Mouse (Mus musculus): ENCODE results near the gene Sumo3. TPM values are rescaled to one million over a fixed set of nuclear protein-coding genes. Genes with fewer than 3 reads are reported as not detected.

Gene Sumo3
- polyA plus RNA-seq, 1 experiment from 2014 or later: 170 TPM

DNA sequence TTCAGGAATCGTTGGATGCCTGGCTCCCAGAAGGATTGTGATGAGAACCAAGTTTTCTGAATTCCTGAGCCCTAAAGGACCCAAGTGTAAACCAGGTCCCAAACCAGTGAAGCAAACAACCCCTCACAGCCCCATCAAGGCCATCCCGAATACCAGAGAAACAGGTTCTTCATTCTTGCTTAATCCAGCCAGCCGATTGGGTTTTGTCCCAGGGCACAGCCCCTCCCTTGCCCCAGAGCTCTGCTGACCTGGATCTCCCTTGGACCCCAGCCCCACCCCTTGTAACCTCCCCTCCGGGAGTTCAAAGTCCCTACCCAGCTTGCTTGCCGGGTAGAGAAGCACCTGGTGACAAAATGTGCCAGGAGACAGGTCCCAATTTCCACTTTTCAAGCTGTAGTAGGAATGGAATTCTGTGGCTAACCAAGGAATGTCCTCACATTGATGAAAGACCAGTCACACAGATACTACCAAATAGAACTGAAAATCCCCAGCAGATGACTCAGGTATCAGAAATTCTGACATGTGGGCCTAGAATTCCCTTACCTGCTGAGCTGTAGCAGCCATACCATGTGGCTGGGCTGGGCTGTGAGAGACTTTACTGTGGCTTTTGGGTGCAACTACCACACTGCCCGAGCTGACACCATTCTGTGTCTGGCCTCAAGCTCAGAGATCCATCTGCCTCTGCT lies 35.8 kb upstream of the Sumo3 start:
- Histone ChIP-seq H3K4me2 (ENCODE audit: low read depth, low read length) (no peak overlapping the region), H3K4me3 (ENCODE audit: low read length) (no peak overlapping the region), H3K27me3 (ENCODE audit: control insufficient read depth, insufficient read depth, low read length) (no peaks in the 10 kb centered on the region), H3K36me3 (ENCODE audit: control insufficient read depth, insufficient read depth) (no peaks in the 10 kb centered on the region), H3K9ac (ENCODE audit: low read length) (no peak overlapping the region), H3K9me3 (replicated peaks; ENCODE audit: control insufficient read depth, low read length) (no peaks in the 10 kb centered on the region), H3K4me1 (ENCODE audit: control insufficient read depth, insufficient read depth, low read length) (no peaks in the 10 kb centered on the region), H3K27ac (ENCODE audit: low read length) (no peak overlapping the region)
- 40% methylated on average over 6 of the region's 6 CpGs for WGBS
- no peak for ATAC-seq (replicated peaks; ENCODE audit: extremely low read depth, insufficient read depth, low FRiP score)

DNA sequence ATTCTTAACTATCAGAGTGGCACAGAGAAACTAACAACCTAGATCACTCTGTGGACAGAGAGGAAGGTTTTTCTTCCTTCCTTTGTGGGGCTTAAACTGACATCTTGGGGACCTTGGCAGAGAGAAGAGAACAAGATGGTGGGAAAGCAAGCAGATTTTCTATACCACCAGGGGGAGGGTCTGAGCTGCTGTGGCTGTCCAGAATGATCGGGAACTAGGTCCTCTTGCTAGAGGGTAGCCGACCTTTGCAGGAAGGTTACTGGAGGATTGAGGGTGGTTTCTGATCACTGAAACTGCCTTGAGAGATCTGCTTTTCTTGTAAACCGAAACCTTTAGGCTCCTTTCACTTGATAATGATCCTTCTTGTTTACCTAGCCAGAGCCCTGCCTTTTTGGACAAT lies 33.7 kb upstream of the Sumo3 start:
- Histone ChIP-seq H3K9me3 (replicated peaks; ENCODE audit: control insufficient read depth, low read length) (no peaks in the 10 kb centered on the region), H3K9ac (ENCODE audit: low read length) (no peak overlapping the region), H3K36me3 (ENCODE audit: control insufficient read depth, insufficient read depth) (no peaks in the 10 kb centered on the region), H3K27ac (ENCODE audit: low read length) (no peak overlapping the region), H3K4me3 (ENCODE audit: low read length) (no peak overlapping the region), H3K4me1 (ENCODE audit: control insufficient read depth, insufficient read depth, low read length) (no peaks in the 10 kb centered on the region), H3K27me3 (ENCODE audit: control insufficient read depth, insufficient read depth, low read length) (no peaks in the 10 kb centered on the region), H3K4me2 (ENCODE audit: low read depth, low read length) (no peak overlapping the region)
- no peak for ATAC-seq (replicated peaks; ENCODE audit: extremely low read depth, insufficient read depth, low FRiP score)
- 15% methylated on average over 3 of the region's 3 CpGs for WGBS

GRCm38 (mm10) chr10:77573162-77573561 lies 32.7 kb upstream of the Sumo3 start:
- Histone ChIP-seq H3K9me3 (replicated peaks; ENCODE audit: control insufficient read depth, low read length) (no peaks in the 10 kb centered on the region), H3K27ac (ENCODE audit: low read length) (no peak overlapping the region), H3K4me2 (ENCODE audit: low read depth, low read length) (no peak overlapping the region), H3K4me3 (ENCODE audit: low read length) (no peak overlapping the region), H3K27me3 (ENCODE audit: control insufficient read depth, insufficient read depth, low read length) (no peaks in the 10 kb centered on the region), H3K9ac (ENCODE audit: low read length) (no peak overlapping the region), H3K4me1 (ENCODE audit: control insufficient read depth, insufficient read depth, low read length) (no peaks in the 10 kb centered on the region), H3K36me3 (ENCODE audit: control insufficient read depth, insufficient read depth) (no peaks in the 10 kb centered on the region)
- no peak for ATAC-seq (replicated peaks; ENCODE audit: extremely low read depth, insufficient read depth, low FRiP score)
- WGBS: 70% methylated on average over 1 of the region's 1 CpGs

- ATAC-seq (replicated peaks; ENCODE audit: extremely low read depth, insufficient read depth, low FRiP score): no peak
- Histone ChIP-seq H3K9ac (ENCODE audit: low read length) (no peak overlapping the region), H3K4me3 (ENCODE audit: low read length) (no peak overlapping the region), H3K9me3 (replicated peaks; ENCODE audit: control insufficient read depth, low read length) (no peaks in the 10 kb centered on the region), H3K27me3 (ENCODE audit: control insufficient read depth, insufficient read depth, low read length) (no peaks in the 10 kb centered on the region), H3K4me1 (ENCODE audit: control insufficient read depth, insufficient read depth, low read length) (peaks cover 26% of the 10 kb centered on the region), H3K36me3 (ENCODE audit: control insufficient read depth, insufficient read depth) (no peaks in the 10 kb centered on the region), H3K27ac (ENCODE audit: low read length) (peak overlapping the region; percentile 88), H3K4me2 (ENCODE audit: low read depth, low read length) (0 out of 2 replicates have a peak overlapping the region, but pooled peaks have one; percentile 91)
- 46% methylated on average over 10 of the region's 10 CpGs for WGBS
These were observed 25.6 kb upstream of the Sumo3 start for GRCm38 (mm10) chr10:77580027-77580920.

DNA sequence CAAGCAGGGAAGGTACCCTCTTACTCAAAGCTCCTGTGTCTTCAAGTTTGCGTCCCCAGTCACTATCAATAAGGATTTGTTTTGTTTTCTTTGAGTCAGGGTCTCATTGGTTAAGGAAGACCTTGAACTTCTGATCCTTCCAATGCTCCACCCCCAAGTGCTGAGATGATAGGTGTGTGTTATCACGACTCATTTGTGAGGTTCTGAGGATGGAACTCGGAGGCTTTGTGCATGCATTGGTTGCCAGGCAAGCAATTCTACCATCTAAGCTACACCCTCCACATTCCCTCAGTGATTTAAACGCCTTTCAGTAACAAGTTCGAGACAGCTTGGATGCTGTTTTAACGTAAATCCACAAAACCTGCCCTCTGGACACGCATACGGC lies 24.9 kb upstream of the Sumo3 start:
- Histone ChIP-seq H3K27me3 (ENCODE audit: control insufficient read depth, insufficient read depth, low read length) (no peaks in the 10 kb centered on the region), H3K4me2 (ENCODE audit: low read depth, low read length) (peak overlapping the region; percentile 91)
- 4% methylated on average over 8 of the region's 8 CpGs for WGBS

GRCm38 (mm10) chr10:77581408-77582284 lies 24.3 kb upstream of the Sumo3 start, which contains the start of gene Pttg1ip:
TSS of gene Pttg1ip (plus strand) at chr10:77581720.
- no peaks in the 10 kb centered on the region for H3K9me3 ChIP-seq (replicated peaks; ENCODE audit: control insufficient read depth, low read length)
- H3K27ac ChIP-seq (ENCODE audit: low read length): peak within 1 kb of the TSS; percentile 97
- H3K27me3 ChIP-seq (ENCODE audit: control insufficient read depth, insufficient read depth, low read length): no peaks in the 10 kb centered on the region
- peak; percentile 97 for ATAC-seq (replicated peaks; ENCODE audit: extremely low read depth, insufficient read depth, low FRiP score)
- H3K4me2 ChIP-seq (ENCODE audit: low read depth, low read length): peak within 1 kb of the TSS; percentile 91
- peak within 1 kb of the TSS; percentile 94 for H3K9ac ChIP-seq (ENCODE audit: low read length)
- peaks cover 31% of the 10 kb centered on the region for H3K4me1 ChIP-seq (ENCODE audit: control insufficient read depth, insufficient read depth, low read length)
- no peaks in the 10 kb centered on the region for H3K36me3 ChIP-seq (ENCODE audit: control insufficient read depth, insufficient read depth)
- peak within 1 kb of the TSS; percentile 93 for H3K4me3 ChIP-seq (ENCODE audit: low read length)
- WGBS: under 1% methylated on average over 64 of the region's 64 CpGs

More for the DNA sequence above, 24.9 kb upstream of the Sumo3 start:
- Histone ChIP-seq H3K27ac (ENCODE audit: low read length) (peak overlapping the region; percentile 88), H3K36me3 (ENCODE audit: control insufficient read depth, insufficient read depth) (no peaks in the 10 kb centered on the region), H3K4me3 (ENCODE audit: low read length) (peak overlapping the region; percentile 93), H3K9me3 (replicated peaks; ENCODE audit: control insufficient read depth, low read length) (no peaks in the 10 kb centered on the region), H3K9ac (ENCODE audit: low read length) (peak overlapping the region; percentile 78), H3K4me1 (ENCODE audit: control insufficient read depth, insufficient read depth, low read length) (peaks cover 28% of the 10 kb centered on the region)
- no peak for ATAC-seq (replicated peaks; ENCODE audit: extremely low read depth, insufficient read depth, low FRiP score)

DNA sequence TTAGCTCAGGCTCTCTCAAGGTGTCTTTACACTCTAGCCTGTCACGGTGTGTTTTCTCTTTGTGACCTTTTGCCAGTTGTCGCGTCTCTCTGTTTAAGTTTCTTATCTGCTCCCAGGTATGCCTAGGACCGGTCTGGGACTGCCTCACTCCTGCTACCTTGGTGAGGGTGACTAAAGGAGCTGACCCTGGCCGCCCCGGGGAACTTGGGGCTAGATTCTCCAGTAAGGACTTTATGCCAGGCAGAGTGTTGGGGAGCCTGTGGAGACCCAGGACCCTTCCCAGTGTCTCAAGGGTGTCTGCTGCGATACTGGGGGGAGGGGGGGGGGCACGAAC lies 23.6 kb upstream of the Sumo3 start:
- H3K9me3 ChIP-seq (replicated peaks; ENCODE audit: control insufficient read depth, low read length): no peaks in the 10 kb centered on the region
- H3K27me3 ChIP-seq (ENCODE audit: control insufficient read depth, insufficient read depth, low read length): no peaks in the 10 kb centered on the region

GRCm38 (mm10) chr10:77583795-77584422 lies 22.0 kb upstream of the Sumo3 start:
- peak overlapping the region; percentile 30; the same call in 1 of the 2 replicates for H3K27ac ChIP-seq (ENCODE audit: low read length)
- no peak for ATAC-seq (replicated peaks; ENCODE audit: extremely low read depth, insufficient read depth, low FRiP score)
- WGBS: 65% methylated on average over 10 of the region's 10 CpGs
- H3K27me3 ChIP-seq (ENCODE audit: control insufficient read depth, insufficient read depth, low read length): no peaks in the 10 kb centered on the region
- 0 out of 2 replicates have a peak overlapping the region, but pooled peaks have one; percentile 5 for H3K4me3 ChIP-seq (ENCODE audit: low read length)
- H3K4me2 ChIP-seq (ENCODE audit: low read depth, low read length): peak overlapping the region; percentile 14; the same call in 1 of the 2 replicates
- H3K9me3 ChIP-seq (replicated peaks; ENCODE audit: control insufficient read depth, low read length): no peaks in the 10 kb centered on the region
- no peak overlapping the region for H3K9ac ChIP-seq (ENCODE audit: low read length)
- peaks cover 38% of the 10 kb centered on the region for H3K4me1 ChIP-seq (ENCODE audit: control insufficient read depth, insufficient read depth, low read length)
- H3K36me3 ChIP-seq (ENCODE audit: control insufficient read depth, insufficient read depth): peaks cover 11% of the 10 kb centered on the region

More for the DNA sequence above, 23.6 kb upstream of the Sumo3 start:
- Histone ChIP-seq H3K9ac (ENCODE audit: low read length) (peak overlapping the region; percentile 94), H3K4me1 (ENCODE audit: control insufficient read depth, insufficient read depth, low read length) (peaks cover 32% of the 10 kb centered on the region), H3K27ac (ENCODE audit: low read length) (peak overlapping the region; percentile 97), H3K4me2 (ENCODE audit: low read depth, low read length) (peak overlapping the region; percentile 91), H3K4me3 (ENCODE audit: low read length) (peak overlapping the region; percentile 93), H3K36me3 (ENCODE audit: control insufficient read depth, insufficient read depth) (peaks cover 2% of the 10 kb centered on the region; the same call in 1 of the 2 replicates)
- WGBS: 6% methylated on average over 8 of the region's 8 CpGs
- ATAC-seq (replicated peaks; ENCODE audit: extremely low read depth, insufficient read depth, low FRiP score): no peak
